Mouse (Mus musculus) forebrain, embryonic 11.5 days (tissue): Measurements from ENCODE around the gene Ano1. TPM values are rescaled to one million over a fixed set of nuclear protein-coding genes. Genes with fewer than 3 reads are reported as not detected.

Source experiments
- ATAC-seq: fragments of 200-750 bp; cut with Nextera tagmentation; replicated peaks from 2 replicates; pipeline ENCODE4 v1.8.0; 2017; ENCODE audit warnings: moderate TSS enrichment; ENCODE audit not compliant: low FRiP score
- DNase-seq: peaks from one replicate; pipeline ENCODE4 v3.0.0-alpha.2; 2017; ENCODE audit warnings: low spot score
- H3K27ac ChIP-seq: fragments of 300-500 bp; sonication (generic); 2 replicates; pipeline ENCODE4 v1.5.1; 2014; ENCODE audit warnings: low read depth, low read length
- H3K27me3 ChIP-seq: fragments of 300-500 bp; sonication (generic); 2 replicates; pipeline ENCODE4 v1.6.1; 2014; ENCODE audit warnings: mild to moderate bottlenecking, low read length, mixed read lengths; ENCODE audit not compliant: control insufficient read depth, insufficient read depth
- H3K36me3 ChIP-seq: fragments of 300-500 bp; sonication (generic); 2 replicates; pipeline ENCODE4 v1.6.1; 2014; ENCODE audit warnings: mild to moderate bottlenecking, low read length, moderate library complexity, mixed read lengths; ENCODE audit not compliant: control insufficient read depth, insufficient read depth
- H3K4me1 ChIP-seq: fragments of 300-500 bp; sonication (generic); replicated peaks from 2 replicates; pipeline ENCODE4 v1.6.1; 2014; ENCODE audit warnings: low read length, mixed read lengths; ENCODE audit not compliant: control insufficient read depth, insufficient read depth
- H3K4me2 ChIP-seq: fragments of 300-500 bp; sonication (generic); 2 replicates; pipeline ENCODE4 v1.6.1; 2014; ENCODE audit warnings: low read depth, mild to moderate bottlenecking, low read length, moderate library complexity, mixed read lengths; ENCODE audit not compliant: severe bottlenecking
- H3K4me3 ChIP-seq: fragments of 300-500 bp; sonication (generic); 2 replicates; pipeline ENCODE4 v1.5.1; 2014; ENCODE audit warnings: low read depth, low read length
- H3K9ac ChIP-seq: fragments of 300-500 bp; sonication (generic); 2 replicates; pipeline ENCODE4 v1.6.1; 2014; ENCODE audit warnings: low read length
- H3K9me3 ChIP-seq: fragments of 300-500 bp; sonication (generic); 2 replicates; pipeline ENCODE4 v1.6.1; 2016; ENCODE audit warnings: low read length, mixed read lengths; ENCODE audit not compliant: control insufficient read depth
- WGBS: fragments of 180-500 bp; shearing (Covaris S2); extraction: QIAGEN DNeasy Blood & Tissue Kit; methylation state at CpG from one replicate; pipeline ENCODE4 v1.1.7; 2014; 5-methylcytosine and 5-hydroxymethylcytosine counted together
- polyA plus RNA-seq: library from polyadenylated mRNA; unstranded; fragments of >200 nt; fragmentation: Nextera tagmentation; extraction: Ambion mirVana; gene quantifications from 2 replicates; pipeline ENCODE4 v1.2.1, GENCODE M21; 2014

The Ano1 gene
- polyA plus RNA-seq, 1 experiment from 2014 or later = 22.9 TPM

DNA sequence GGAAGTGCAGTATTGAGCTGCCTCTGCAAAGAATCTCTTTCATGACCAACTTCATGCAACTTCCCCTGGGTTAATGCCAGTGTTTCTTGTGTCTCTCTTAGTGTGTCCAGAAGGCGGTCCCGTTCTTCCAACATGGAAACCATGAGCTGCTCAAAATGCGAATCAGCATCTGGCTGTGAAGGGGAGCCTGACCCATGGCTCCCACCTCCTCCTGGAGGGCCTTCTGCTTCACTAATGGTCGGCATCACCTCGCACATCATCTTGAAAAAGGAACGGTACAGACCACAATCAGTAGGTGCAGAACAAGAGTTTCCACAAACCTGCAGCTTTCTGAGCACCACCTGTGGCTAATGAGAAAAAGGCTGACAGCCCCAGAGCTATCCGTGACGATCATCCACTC, 199.5 kb downstream of the Ano1 start:
- Histone ChIP-seq H3K4me1 (peaks cover 12% of the 10 kb centered on the region), H3K4me2 (peak overlapping the region; percentile 66; the same call in 1 of the 2 replicates), H3K9me3 (no peaks in the 10 kb centered on the region), H3K27me3 (no peaks in the 10 kb centered on the region), H3K9ac (no peak overlapping the region; the same call in 1 of the 2 replicates), H3K27ac (no peak overlapping the region), H3K4me3 (peak overlapping the region; percentile 98; the same call in 1 of the 2 replicates), H3K36me3 (no peaks in the 10 kb centered on the region)
- no peak for ATAC-seq
- 83% methylated on average over 8 of the region's 8 CpGs for WGBS
- DNase-seq = no peak

DNA sequence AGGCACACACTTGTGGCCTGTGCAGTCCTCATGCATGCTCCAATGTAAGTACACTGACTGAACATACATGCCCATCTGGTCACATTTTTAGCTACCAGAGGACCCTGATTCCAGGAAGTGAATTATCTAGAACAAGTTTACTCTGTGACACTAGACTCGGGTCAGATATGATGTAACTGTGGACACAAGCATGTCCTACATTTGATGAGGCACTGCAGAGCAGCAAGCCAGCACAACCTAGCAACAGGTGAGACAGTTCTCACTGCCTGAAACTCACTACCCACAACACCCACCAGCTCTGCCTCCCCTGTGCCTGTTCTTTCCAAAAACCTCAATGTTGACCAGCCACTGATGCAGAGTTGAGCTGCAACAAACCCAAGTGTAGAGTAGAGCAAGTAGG, 201.0 kb downstream of the Ano1 start:
- 78% methylated on average over 1 of the region's 1 CpGs for WGBS
- no peak for DNase-seq

DNA sequence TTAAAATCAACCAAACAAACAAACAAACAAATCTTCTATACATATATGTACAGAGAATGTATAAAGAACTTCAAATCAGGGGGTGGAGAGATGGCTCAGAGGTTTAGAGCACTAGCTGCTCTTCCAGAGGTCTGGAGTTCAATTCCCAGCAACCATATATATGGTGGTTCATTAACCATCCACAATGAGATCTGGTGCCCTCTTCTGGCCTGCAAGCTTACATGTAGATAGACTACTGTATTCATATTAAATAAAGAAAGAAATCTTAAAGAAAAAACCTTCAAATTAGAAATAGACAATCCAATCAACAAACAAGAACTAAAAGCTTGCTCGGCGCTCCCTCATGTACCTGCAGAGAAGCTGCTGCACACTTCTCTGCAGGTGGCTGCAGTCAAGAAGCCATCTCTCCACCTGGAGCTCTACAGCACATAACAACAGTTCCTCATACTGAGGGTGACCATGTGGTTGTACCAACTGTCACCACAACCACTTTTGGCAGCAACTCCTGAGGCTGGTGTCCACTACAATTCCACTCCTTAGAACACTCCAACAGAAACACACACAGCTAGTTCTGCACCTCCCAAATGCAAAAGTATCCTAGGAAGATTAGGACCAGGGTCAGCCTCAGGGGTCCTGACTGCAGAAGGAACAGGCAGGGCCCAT, 201.7 kb downstream of the Ano1 start:
- no peak for DNase-seq
- no peaks in the 10 kb centered on the region for H3K36me3 ChIP-seq
- no peak for ATAC-seq
- 100% methylated on average over 2 of the region's 2 CpGs for WGBS
- no peaks in the 10 kb centered on the region for H3K27me3 ChIP-seq
- H3K27ac ChIP-seq = no peak overlapping the region
- peaks cover 12% of the 10 kb centered on the region for H3K4me1 ChIP-seq
- H3K9ac ChIP-seq = no peak overlapping the region
- no peak overlapping the region for H3K4me2 ChIP-seq
- H3K9me3 ChIP-seq = no peaks in the 10 kb centered on the region
- no peak overlapping the region for H3K4me3 ChIP-seq

More for the DNA sequence above, 201.0 kb downstream of the Ano1 start:
- no peaks in the 10 kb centered on the region for H3K36me3 ChIP-seq
- H3K27ac ChIP-seq = no peak overlapping the region
- no peak overlapping the region for H3K4me2 ChIP-seq
- no peaks in the 10 kb centered on the region for H3K27me3 ChIP-seq
- H3K4me3 ChIP-seq = no peak overlapping the region
- peaks cover 12% of the 10 kb centered on the region for H3K4me1 ChIP-seq
- no peaks in the 10 kb centered on the region for H3K9me3 ChIP-seq
- H3K9ac ChIP-seq = no peak overlapping the region
- ATAC-seq = no peak

GRCm38 (mm10) chr7:144545231-144545630, 206.5 kb downstream of the Ano1 start:
- Histone ChIP-seq H3K27ac (no peak overlapping the region), H3K36me3 (no peaks in the 10 kb centered on the region), H3K4me1 (no peaks in the 10 kb centered on the region), H3K4me2 (no peak overlapping the region), H3K9me3 (no peaks in the 10 kb centered on the region), H3K27me3 (no peaks in the 10 kb centered on the region), H3K4me3 (no peak overlapping the region), H3K9ac (no peak overlapping the region)
- WGBS = 89% methylated on average over 3 of the region's 3 CpGs
- DNase-seq (no peak), ATAC-seq (no peak)

GRCm38 (mm10) chr7:144541351-144541750, 210.4 kb downstream of the Ano1 start:
- ATAC-seq (no peak), DNase-seq (no peak)
- whole genome bisulfite sequencing = 94% methylated on average over 5 of the region's 5 CpGs
- Histone ChIP-seq H3K36me3 (no peaks in the 10 kb centered on the region), H3K9me3 (no peaks in the 10 kb centered on the region), H3K4me2 (no peak overlapping the region), H3K4me3 (no peak overlapping the region), H3K27ac (no peak overlapping the region), H3K9ac (no peak overlapping the region), H3K4me1 (no peaks in the 10 kb centered on the region), H3K27me3 (no peaks in the 10 kb centered on the region)

DNA sequence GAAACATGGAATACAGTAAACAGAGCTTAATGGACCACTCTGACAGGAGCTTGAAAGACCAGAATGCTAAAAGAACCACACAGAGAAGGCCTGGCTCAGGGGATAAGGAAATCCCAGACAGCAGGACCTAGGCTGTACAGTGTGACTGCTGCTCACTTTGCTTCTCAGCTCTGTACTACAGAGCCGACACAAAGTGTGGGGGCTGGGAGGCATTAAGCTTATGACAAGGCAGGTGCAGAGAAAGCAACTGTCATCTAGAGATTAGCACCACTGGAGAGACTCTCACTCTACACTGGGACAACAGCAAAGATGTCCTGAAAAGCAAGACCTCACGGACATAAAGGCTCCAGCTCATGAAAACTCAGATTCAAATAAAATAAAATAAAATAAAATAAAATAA, 212.6 kb downstream of the Ano1 start:
- Histone ChIP-seq H3K9ac (no peak overlapping the region), H3K27ac (no peak overlapping the region), H3K36me3 (no peaks in the 10 kb centered on the region), H3K9me3 (no peaks in the 10 kb centered on the region), H3K27me3 (no peaks in the 10 kb centered on the region), H3K4me2 (no peak overlapping the region), H3K4me1 (no peaks in the 10 kb centered on the region), H3K4me3 (no peak overlapping the region)
- ATAC-seq (no peak), DNase-seq (no peak)
- 73% methylated on average over 2 of the region's 2 CpGs for WGBS

Other genes with a start within 250 kb of the Ano1 start
- 53.0 and 58.3 TPM in 2 replicates for gene Ppfia1, start 198.2 kb downstream of the Ano1 start, polyA plus RNA-seq
- gene Fadd, start 169.5 kb downstream of the Ano1 start, polyA plus RNA-seq = 10.3 and 10.6 TPM in 2 replicates
- 1.9 and 2.8 TPM in 2 replicates for gene Fgf3, start 86.1 kb upstream of the Ano1 start, polyA plus RNA-seq
- gene Fgf4, start 95.4 kb upstream of the Ano1 start, polyA plus RNA-seq = not detected in 2 replicates
- gene Fgf15, start 144.6 kb upstream of the Ano1 start, polyA plus RNA-seq = 92.1 and 92.3 TPM in 2 replicates
- 29.2 and 31.1 TPM in 2 replicates for gene LTO1, start 163.1 kb upstream of the Ano1 start, polyA plus RNA-seq
- 238 and 268 TPM in 2 replicates for gene Ccnd1, start 188.0 kb upstream of the Ano1 start, polyA plus RNA-seq